Mouse (Mus musculus): Measurements from ENCODE around the gene Uaca. TPM values are rescaled to one million over a fixed set of nuclear protein-coding genes. Genes with fewer than 3 reads are reported as not detected.

Uaca gene
- polyA plus RNA-seq, 2 experiments: 13.2 to 23.5 TPM

GRCm38 (mm10) chr9:60829610-60830009 lies 35.3 kb downstream of the Uaca start:
- H3K36me3 ChIP-seq (ENCODE audit: control insufficient read depth, insufficient read depth, low read length): no peaks in the 10 kb centered on the region
- H3K4me2 ChIP-seq (replicated peaks; ENCODE audit: low read depth, low read length, severe bottlenecking): no peak overlapping the region
- no peak overlapping the region for H3K4me3 ChIP-seq (replicated peaks; ENCODE audit: low read length)
- no peaks in the 10 kb centered on the region for H3K27me3 ChIP-seq (ENCODE audit: control insufficient read depth, insufficient read depth, low read length)
- H3K9ac ChIP-seq (ENCODE audit: low read depth, low read length, severe bottlenecking): no peak overlapping the region
- H3K27ac ChIP-seq (replicated peaks; ENCODE audit: low read depth, low read length): no peak overlapping the region
- 47% methylated on average over 4 of the region's 4 CpGs for WGBS
- DNase-seq (ENCODE audit: low spot score) (no peak), ATAC-seq (ENCODE audit: low FRiP score, low read depth) (no peak)
- H3K9me3 ChIP-seq (ENCODE audit: control insufficient read depth, low read length): no peaks in the 10 kb centered on the region
- 0 out of 2 replicates have a peak, but pooled peaks cover 4% of the 10 kb centered on the region for H3K4me1 ChIP-seq (ENCODE audit: control insufficient read depth, insufficient read depth, low read length)
- no peak for TF ChIP-seq POLR2A (IDR thresholded peaks at IDR 0.05; ENCODE audit: borderline replicate concordance, extremely low read depth, insufficient read depth, insufficient read length)

- no peak for TF ChIP-seq POLR2A (IDR thresholded peaks at IDR 0.05; ENCODE audit: borderline replicate concordance, extremely low read depth, insufficient read depth, insufficient read length)
- H3K27ac ChIP-seq (replicated peaks; ENCODE audit: low read depth, low read length): no peak overlapping the region
- H3K4me1 ChIP-seq (ENCODE audit: control insufficient read depth, insufficient read depth, low read length): 0 out of 2 replicates have a peak, but pooled peaks cover 4% of the 10 kb centered on the region
- H3K36me3 ChIP-seq (ENCODE audit: control insufficient read depth, insufficient read depth, low read length): no peaks in the 10 kb centered on the region
- no peak overlapping the region for H3K9ac ChIP-seq (ENCODE audit: low read depth, low read length, severe bottlenecking)
- DNase-seq (ENCODE audit: low spot score): no peak
- no peak overlapping the region for H3K4me3 ChIP-seq (replicated peaks; ENCODE audit: low read length)
- H3K27me3 ChIP-seq (ENCODE audit: control insufficient read depth, insufficient read depth, low read length): no peaks in the 10 kb centered on the region
- no peaks in the 10 kb centered on the region for H3K9me3 ChIP-seq (ENCODE audit: control insufficient read depth, low read length)
- WGBS: 68% methylated on average over 3 of the region's 3 CpGs
- ATAC-seq (ENCODE audit: low FRiP score, low read depth): no peak
- no peak overlapping the region for H3K4me2 ChIP-seq (replicated peaks; ENCODE audit: low read depth, low read length, severe bottlenecking)
These were observed 35.7 kb downstream of the Uaca start for GRCm38 (mm10) chr9:60830079-60830478.

GRCm38 (mm10) chr9:60832233-60832632 lies 37.9 kb downstream of the Uaca start:
- no peak overlapping the region for H3K4me3 ChIP-seq (replicated peaks; ENCODE audit: low read length)
- H3K27me3 ChIP-seq (ENCODE audit: control insufficient read depth, insufficient read depth, low read length): no peaks in the 10 kb centered on the region
- 92% methylated on average over 8 of the region's 8 CpGs for WGBS
- no peak for TF ChIP-seq POLR2A (IDR thresholded peaks at IDR 0.05; ENCODE audit: borderline replicate concordance, extremely low read depth, insufficient read depth, insufficient read length)
- no peaks in the 10 kb centered on the region for H3K9me3 ChIP-seq (ENCODE audit: control insufficient read depth, low read length)
- no peaks in the 10 kb centered on the region for H3K36me3 ChIP-seq (ENCODE audit: control insufficient read depth, insufficient read depth, low read length)
- DNase-seq (ENCODE audit: low spot score) (no peak), ATAC-seq (ENCODE audit: low FRiP score, low read depth) (no peak)
- no peak overlapping the region for H3K9ac ChIP-seq (ENCODE audit: low read depth, low read length, severe bottlenecking)
- 0 out of 2 replicates have a peak, but pooled peaks cover 8% of the 10 kb centered on the region for H3K4me1 ChIP-seq (ENCODE audit: control insufficient read depth, insufficient read depth, low read length)
- no peak overlapping the region for H3K27ac ChIP-seq (replicated peaks; ENCODE audit: low read depth, low read length)
- H3K4me2 ChIP-seq (replicated peaks; ENCODE audit: low read depth, low read length, severe bottlenecking): no peak overlapping the region

- H3K9ac ChIP-seq (ENCODE audit: low read depth, low read length, severe bottlenecking): no peak overlapping the region
- no peaks in the 10 kb centered on the region for H3K9me3 ChIP-seq (ENCODE audit: control insufficient read depth, low read length)
- no peaks in the 10 kb centered on the region for H3K27me3 ChIP-seq (ENCODE audit: control insufficient read depth, insufficient read depth, low read length)
- no peak for TF ChIP-seq POLR2A (IDR thresholded peaks at IDR 0.05; ENCODE audit: borderline replicate concordance, extremely low read depth, insufficient read depth, insufficient read length)
- H3K4me1 ChIP-seq (ENCODE audit: control insufficient read depth, insufficient read depth, low read length): peaks cover 17% of the 10 kb centered on the region; the same call in 1 of the 2 replicates
- no peak overlapping the region for H3K4me2 ChIP-seq (replicated peaks; ENCODE audit: low read depth, low read length, severe bottlenecking)
- no peak for ATAC-seq (ENCODE audit: low FRiP score, low read depth)
- 78% methylated on average over 5 of the region's 5 CpGs for WGBS
- no peak overlapping the region for H3K27ac ChIP-seq (replicated peaks; ENCODE audit: low read depth, low read length)
- H3K4me3 ChIP-seq (replicated peaks; ENCODE audit: low read length): no peak overlapping the region
- DNase-seq (ENCODE audit: low spot score): no peak
- H3K36me3 ChIP-seq (ENCODE audit: control insufficient read depth, insufficient read depth, low read length): no peaks in the 10 kb centered on the region
These were observed 41.8 kb downstream of the Uaca start for GRCm38 (mm10) chr9:60836151-60836550.

GRCm38 (mm10) chr9:60837078-60837448 lies 42.7 kb downstream of the Uaca start:
- Histone ChIP-seq H3K4me3 (replicated peaks; ENCODE audit: low read length) (no peak overlapping the region), H3K36me3 (ENCODE audit: control insufficient read depth, insufficient read depth, low read length) (no peaks in the 10 kb centered on the region), H3K4me2 (replicated peaks; ENCODE audit: low read depth, low read length, severe bottlenecking) (peak overlapping the region; percentile 52; the same call in 1 of the 2 replicates), H3K4me1 (ENCODE audit: control insufficient read depth, insufficient read depth, low read length) (peaks cover 16% of the 10 kb centered on the region; the same call in 1 of the 2 replicates), H3K27me3 (ENCODE audit: control insufficient read depth, insufficient read depth, low read length) (no peaks in the 10 kb centered on the region), H3K9me3 (ENCODE audit: control insufficient read depth, low read length) (no peaks in the 10 kb centered on the region), H3K9ac (ENCODE audit: low read depth, low read length, severe bottlenecking) (no peak overlapping the region), H3K27ac (replicated peaks; ENCODE audit: low read depth, low read length) (no peak overlapping the region; the same call in 1 of the 2 replicates)
- no peak for TF ChIP-seq POLR2A (IDR thresholded peaks at IDR 0.05; ENCODE audit: borderline replicate concordance, extremely low read depth, insufficient read depth, insufficient read length)
- WGBS: 48% methylated on average over 4 of the region's 4 CpGs
- no peak for DNase-seq (ENCODE audit: low spot score)
- 0 out of 2 replicates have a peak, but pooled peaks have one; percentile 16 for ATAC-seq (ENCODE audit: low FRiP score, low read depth)

Data from limb, embryonic 14.5 days (tissue).